Mouse (Mus musculus) G1E (cell line): ENCODE measurements around the gene Strc.

ENCODE experiments used
- CTCF ChIP-seq: IDR thresholded peaks from 2 replicates; pipeline ENCODE4 v1.5.1; 2012; ENCODE audit warnings: low read depth, low read length, inconsistent platforms, mixed read lengths
- GATA1 ChIP-seq: IDR thresholded peaks from 2 replicates; pipeline ENCODE4 v1.6.1; 2012; ENCODE audit warnings: borderline replicate concordance, low read length, inconsistent platforms, mixed read lengths
- GATA2 ChIP-seq: IDR thresholded peaks from 2 replicates; pipeline ENCODE4 v1.6.1; 2012; ENCODE audit warnings: low read depth, low read length, inconsistent platforms, borderline replicate concordance
- TAL1 ChIP-seq: conservative IDR thresholded peaks from 2 replicates; pipeline ENCODE4 v1.6.1; 2012; ENCODE audit warnings: low read depth, low read length, inconsistent platforms, mixed read lengths

GRCm38 (mm10) chr2:121329492-121329891, 57.5 kb downstream of the Strc start:
- no peak for TF ChIP-seq CTCF
- TF ChIP-seq TAL1: no peak
- TF ChIP-seq GATA1: no peak
- no peak for TF ChIP-seq GATA2
